Mouse (Mus musculus): ENCODE measurements around the gene Fut2.

Fut2 gene

GRCm38 (mm10) chr7:45666161-45666560 is at the start of gene Fut2:
Gene Fut2, minus strand, starts transcription at chr7:45666394.
- in situ Hi-C loops (cut with MboI, MseI), result no loop called here

- in situ Hi-C loops (cut with MboI, MseI), result no loop called here
Observed at GRCm38 (mm10) chr7:45715090-45715708, 49.0 kb upstream of the Fut2 start, which contains the start of gene Rpl18. Gene Rpl18, plus strand, starts transcription at chr7:45715457.

GRCm38 (mm10) chr7:45714630-45715089 is 48.5 kb upstream of the Fut2 start:
- in situ Hi-C loops (cut with MboI, MseI), result no loop called here

- in situ Hi-C loops (cut with MboI, MseI), result no loop called here
Observed at GRCm38 (mm10) chr7:45713881-45714520, 47.8 kb upstream of the Fut2 start.

GRCm38 (mm10) chr7:45713396-45713795 is 47.2 kb upstream of the Fut2 start:
- in situ Hi-C loops (cut with MboI, MseI), result no loop called here

- in situ Hi-C loops (cut with MboI, MseI), result no loop called here
Observed at GRCm38 (mm10) chr7:45712022-45712757, 46.0 kb upstream of the Fut2 start.

GRCm38 (mm10) chr7:45711316-45712021 is 45.3 kb upstream of the Fut2 start:
- in situ Hi-C loops (cut with MboI, MseI), result no loop called here

GRCm38 (mm10) chr7:45710477-45711191 is 44.4 kb upstream of the Fut2 start:
- in situ Hi-C loops (cut with MboI, MseI), result no loop called here

GRCm38 (mm10) chr7:45709677-45710355 is 43.6 kb upstream of the Fut2 start:
- in situ Hi-C loops (cut with MboI, MseI), result no loop called here

- in situ Hi-C loops (cut with MboI, MseI), result no loop called here
Observed at GRCm38 (mm10) chr7:45709036-45709435, 42.8 kb upstream of the Fut2 start.

GRCm38 (mm10) chr7:45708221-45708761 is 42.1 kb upstream of the Fut2 start:
- in situ Hi-C loops (cut with MboI, MseI), result no loop called here

GRCm38 (mm10) chr7:45707375-45707967 is 41.3 kb upstream of the Fut2 start:
- in situ Hi-C loops (cut with MboI, MseI), result no loop called here

GRCm38 (mm10) chr7:45706721-45707241 is 40.6 kb upstream of the Fut2 start:
- in situ Hi-C loops (cut with MboI, MseI), result no loop called here

- in situ Hi-C loops (cut with MboI, MseI), result no loop called here
Observed at GRCm38 (mm10) chr7:45705873-45706281, 39.7 kb upstream of the Fut2 start.

- in situ Hi-C loops (cut with MboI, MseI), result no loop called here
Observed at GRCm38 (mm10) chr7:45705443-45705864, 39.3 kb upstream of the Fut2 start.

GRCm38 (mm10) chr7:45704730-45705442 is 38.7 kb upstream of the Fut2 start, which contains the start of gene Dbp:
Gene Dbp, plus strand, starts transcription at chr7:45705088.
- in situ Hi-C loops (cut with MboI, MseI), result no loop called here

GRCm38 (mm10) chr7:45704046-45704559 is 37.9 kb upstream of the Fut2 start:
- in situ Hi-C loops (cut with MboI, MseI), result no loop called here

- in situ Hi-C loops (cut with MboI, MseI), result no loop called here
Observed at GRCm38 (mm10) chr7:45703521-45704033, 37.4 kb upstream of the Fut2 start.
